Mouse (Mus musculus) MEL (cell line): ENCODE data around the gene Tnp1. TPM values are rescaled to one million over a fixed set of nuclear protein-coding genes. Genes with fewer than 3 reads are reported as not detected.

ENCODE experiments used
- DNase-seq: peaks from one replicate; pipeline ENCODE4 v3.0.0; 2011; ENCODE audit warnings: low read depth, low spot score
- H3K27ac ChIP-seq: 2 replicates; pipeline ENCODE4 v1.5.1; 2012; ENCODE audit warnings: low read depth, mild to moderate bottlenecking, control low read depth, low read length, moderate library complexity; ENCODE audit not compliant: control insufficient read depth
- H3K27me3 ChIP-seq, 2 experiments: fragments of 150-350 bp in 1 of 2; sonication (generic) in 1 of 2; 2 replicates each; pipeline ENCODE4 v1.6.1; 2012; ENCODE audit warnings: low read length in 2 of 2, mild to moderate bottlenecking in 2 of 2, improper control_type of control experiment in 1 of 2, moderate library complexity in 1 of 2; ENCODE audit not compliant: insufficient read depth in 2 of 2, control insufficient read depth in 1 of 2
- H3K36me3 ChIP-seq, 2 experiments: 2 replicates each; pipeline ENCODE4 v1.6.1; 2012 to 2014; ENCODE audit warnings: low read length in 2 of 2, improper control_type of control experiment in 1 of 2, inconsistent platforms in 1 of 2, mild to moderate bottlenecking in 1 of 2; ENCODE audit not compliant: insufficient read depth in 2 of 2, control insufficient read depth in 1 of 2
- H3K4me1 ChIP-seq, 2 experiments: fragments of 150-350 bp in 1 of 2; sonication (generic) in 1 of 2; 2 replicates each; pipeline ENCODE4 v1.6.1; 2012; ENCODE audit warnings: low read length in 2 of 2, improper control_type of control experiment in 1 of 2, mild to moderate bottlenecking in 1 of 2; ENCODE audit not compliant: insufficient read depth in 2 of 2, control insufficient read depth in 1 of 2
- H3K4me3 ChIP-seq, 2 experiments: fragments of 150-350 bp in 1 of 2; sonication (generic) in 1 of 2; 2 replicates each; pipeline ENCODE4 v1.5.1; 2012; ENCODE audit warnings: low read depth in 2 of 2, low read length in 2 of 2, mild to moderate bottlenecking in 2 of 2, moderate library complexity in 2 of 2, control low read depth in 1 of 2, improper control_type of control experiment in 1 of 2; ENCODE audit not compliant: control insufficient read depth in 1 of 2, insufficient read depth in 1 of 2
- H3K79me2 ChIP-seq: 2 replicates; pipeline ENCODE4 v1.6.1; 2012; ENCODE audit warnings: mild to moderate bottlenecking, low read length, moderate library complexity; ENCODE audit not compliant: control insufficient read depth, poor library complexity, insufficient read depth
- H3K9ac ChIP-seq: 2 replicates; pipeline ENCODE4 v1.6.1; 2012; ENCODE audit warnings: low read depth, mild to moderate bottlenecking, control low read depth, low read length, moderate library complexity; ENCODE audit not compliant: control insufficient read depth, poor library complexity, severe bottlenecking
- H3K9me3 ChIP-seq: fragments of 150-350 bp; sonication (generic); replicated peaks from 2 replicates; pipeline ENCODE4 v1.6.1; 2012; ENCODE audit warnings: mild to moderate bottlenecking, low read length, improper control_type of control experiment, moderate library complexity; ENCODE audit not compliant: insufficient read depth
- BHLHE40 ChIP-seq: IDR thresholded peaks from 2 replicates; pipeline ENCODE4 v1.6.1; 2012; ENCODE audit warnings: low read depth, mild to moderate bottlenecking, inconsistent platforms, low read length, improper control_type of control experiment, borderline replicate concordance
- CHD2 ChIP-seq: IDR thresholded peaks from 2 replicates; pipeline ENCODE4 v1.6.1; 2011; ENCODE audit warnings: low read length, improper control_type of control experiment
- CTCF ChIP-seq, 3 experiments: IDR thresholded peaks in 2 of 3; conservative IDR thresholded peaks in 1 of 3; 2 replicates each; pipeline ENCODE4 v1.5.1; 2011 to 2012; ENCODE audit warnings: low read length in 3 of 3, low read depth in 2 of 3, mild to moderate bottlenecking in 2 of 3, improper control_type of control experiment in 1 of 3, inconsistent platforms in 1 of 3, mixed read lengths in 1 of 3, moderate library complexity in 1 of 3; ENCODE audit not compliant: control insufficient read depth in 1 of 3, insufficient read depth in 1 of 3, poor library complexity in 1 of 3, severe bottlenecking in 1 of 3
- E2F4 ChIP-seq: IDR thresholded peaks from 2 replicates; pipeline ENCODE4 v1.6.1; 2011; ENCODE audit warnings: low read depth, low read length, improper control_type of control experiment, borderline replicate concordance
- ETS1 ChIP-seq: IDR thresholded peaks from 2 replicates; pipeline ENCODE4 v1.6.1; 2012; ENCODE audit warnings: low read depth, mild to moderate bottlenecking, inconsistent platforms, low read length, improper control_type of control experiment, moderate library complexity
- GABPA ChIP-seq: IDR thresholded peaks from 2 replicates; pipeline ENCODE4 v1.6.1; 2012; ENCODE audit warnings: low read depth, mild to moderate bottlenecking, inconsistent platforms, low read length, improper control_type of control experiment, moderate library complexity
- HCFC1 ChIP-seq: IDR thresholded peaks from 2 replicates; pipeline ENCODE4 v1.6.1; 2012; ENCODE audit warnings: low read depth, mild to moderate bottlenecking, inconsistent platforms, low read length, improper control_type of control experiment, moderate library complexity
- JUND ChIP-seq: IDR thresholded peaks from 2 replicates; pipeline ENCODE4 v1.6.1; 2011; ENCODE audit warnings: low read depth, mild to moderate bottlenecking, improper control_type of control experiment, low read length
- MAFK ChIP-seq: IDR thresholded peaks from 2 replicates; pipeline ENCODE4 v1.6.1; 2011; ENCODE audit warnings: low read depth, mild to moderate bottlenecking, low read length, improper control_type of control experiment, borderline replicate concordance
- MAZ ChIP-seq: IDR thresholded peaks from 2 replicates; pipeline ENCODE4 v1.6.1; 2012; ENCODE audit warnings: low read depth, mild to moderate bottlenecking, inconsistent platforms, low read length, improper control_type of control experiment
- MEF2A ChIP-seq: IDR thresholded peaks from 2 replicates; pipeline ENCODE4 v1.6.1; 2014; ENCODE audit warnings: low read depth, mild to moderate bottlenecking, inconsistent platforms, low read length, improper control_type of control experiment; ENCODE audit not compliant: poor library complexity, insufficient replicate concordance, severe bottlenecking; ENCODE audit errors: extremely low read depth
- MXI1 ChIP-seq: IDR thresholded peaks from 2 replicates; pipeline ENCODE4 v1.6.1; 2011; ENCODE audit warnings: mild to moderate bottlenecking, low read depth, low read length, improper control_type of control experiment
- MYB ChIP-seq: IDR thresholded peaks from 2 replicates; pipeline ENCODE4 v1.6.1; 2011; ENCODE audit warnings: mild to moderate bottlenecking, low read depth, low read length, improper control_type of control experiment
- NELFE ChIP-seq: IDR thresholded peaks from 2 replicates; pipeline ENCODE4 v1.6.1; 2011; ENCODE audit warnings: low read depth, low read length, improper control_type of control experiment
- POLR2A ChIP-seq, 2 experiments: IDR thresholded peaks; 2 replicates each; pipeline ENCODE4 v1.6.1; 2011 to 2012; ENCODE audit warnings: low read length in 2 of 2, mild to moderate bottlenecking in 2 of 2, control low read depth in 1 of 2, improper control_type of control experiment in 1 of 2, low read depth in 1 of 2, moderate library complexity in 1 of 2; ENCODE audit not compliant: control insufficient read depth in 1 of 2, insufficient read depth in 1 of 2, poor library complexity in 1 of 2
- POLR2AphosphoS2 ChIP-seq: IDR thresholded peaks from 2 replicates; pipeline ENCODE4 v1.6.1; 2011; ENCODE audit warnings: low read length, improper control_type of control experiment
- TBP ChIP-seq: IDR thresholded peaks from 2 replicates; pipeline ENCODE4 v1.8.0; 2011; ENCODE audit warnings: low read depth, low read length, improper control_type of control experiment
- USF1 ChIP-seq: IDR thresholded peaks from 2 replicates; pipeline ENCODE4 v1.6.1; 2014; ENCODE audit warnings: low read depth, mild to moderate bottlenecking, inconsistent platforms, low read length, improper control_type of control experiment, moderate library complexity
- ZKSCAN1 ChIP-seq: IDR thresholded peaks from 2 replicates; pipeline ENCODE4 v1.6.1; 2012; ENCODE audit warnings: low read depth, mild to moderate bottlenecking, inconsistent platforms, low read length, improper control_type of control experiment, moderate library complexity
- ZMIZ1 ChIP-seq: IDR thresholded peaks from 2 replicates; pipeline ENCODE4 v1.6.1; 2012; ENCODE audit warnings: low read depth, mild to moderate bottlenecking, inconsistent platforms, low read length, improper control_type of control experiment, moderate library complexity
- polyA plus RNA-seq, 2 experiments: library from polyadenylated mRNA; stranded (reverse) in 1 of 2; unstranded in 1 of 2; fragments of >175 nt in 1 of 2; fragments of >200 nt in 1 of 2; gene quantifications; 2 replicates each; pipeline versions ENCODE4 v1.2.1 to v1.2.4; 2012; ENCODE audit warnings: low replicate concordance in 2 of 2, low read depth in 1 of 2; ENCODE audit not compliant: insufficient read length in 2 of 2, insufficient read depth in 1 of 2, missing spikeins in 1 of 2
- total RNA-seq: library from RNA; depleted of rRNA; stranded (reverse); fragments of 300-350 nt; gene quantifications from 2 replicates; pipeline ENCODE4 v1.2.3, GENCODE M21; 2012

The Tnp1 gene
- total and polyA plus RNA-seq, 3 experiments: not detected

DNA sequence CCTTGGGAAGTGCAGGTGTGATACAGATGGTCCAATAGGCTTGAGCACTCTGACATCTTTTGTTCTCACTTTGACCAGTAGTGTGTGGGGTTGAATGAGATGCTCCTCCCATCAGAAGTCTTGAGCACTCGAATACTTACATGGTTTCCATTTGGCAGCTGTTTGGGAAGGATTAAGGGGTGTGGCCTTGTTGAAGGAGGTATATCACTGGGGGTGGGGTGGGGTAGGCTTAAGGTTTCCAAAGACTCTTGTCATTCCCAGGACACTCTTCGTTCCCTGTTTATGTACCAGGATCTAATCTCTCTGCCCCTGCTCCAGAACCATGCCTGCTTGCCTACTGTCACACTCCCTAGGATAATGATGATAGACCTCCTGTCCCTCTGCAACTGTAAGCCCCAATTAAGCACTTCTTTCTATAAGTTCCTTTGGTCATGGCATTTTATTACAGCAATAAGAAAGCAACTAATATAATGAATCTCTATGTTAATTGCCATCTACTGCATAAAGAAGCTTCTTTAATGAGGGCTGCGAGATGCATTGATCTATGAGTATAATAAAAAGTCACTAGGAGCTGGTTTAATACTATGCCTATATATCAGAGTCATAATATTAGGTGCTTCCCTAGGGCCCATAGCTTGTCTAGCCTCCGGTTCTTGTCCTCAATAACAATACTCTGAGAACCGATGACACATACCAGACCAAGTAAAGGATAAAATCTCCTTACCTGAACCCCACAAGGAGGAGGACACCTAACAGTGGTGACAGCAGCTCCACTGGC is 20.8 kb downstream of the Tnp1 start:
- no peaks in the 10 kb centered on the region for H3K4me1 ChIP-seq
- H3K4me3 ChIP-seq: no peak overlapping the region
- H3K9me3 ChIP-seq: no peaks in the 10 kb centered on the region
- no peaks in the 10 kb centered on the region for H3K27me3 ChIP-seq
- TF ChIP-seq ETS1 (no peak), BHLHE40 (no peak), GABPA (no peak), CTCF (IDR thresholded peaks at IDR 0.05 in 2 of 3, conservative IDR thresholded peaks at IDR 0.05 in 1 of 3; ENCODE audit: control insufficient read depth in 1 of 3, insufficient read depth in 1 of 3, low read depth in 2 of 3, low read length in 3 of 3, poor library complexity in 1 of 3, severe bottlenecking in 1 of 3) (no peak), E2F4 (no peak), ZKSCAN1 (no peak), MAZ (no peak), HCFC1 (no peak), MYB (no peak), POLR2AphosphoS2 (no peak), TBP (no peak), NELFE (no peak)
- DNase-seq: no peak
- H3K79me2 ChIP-seq: no peaks in the 10 kb centered on the region
- H3K27ac ChIP-seq: no peak overlapping the region
- no peak overlapping the region for H3K9ac ChIP-seq
- H3K36me3 ChIP-seq: no peaks in the 10 kb centered on the region

DNA sequence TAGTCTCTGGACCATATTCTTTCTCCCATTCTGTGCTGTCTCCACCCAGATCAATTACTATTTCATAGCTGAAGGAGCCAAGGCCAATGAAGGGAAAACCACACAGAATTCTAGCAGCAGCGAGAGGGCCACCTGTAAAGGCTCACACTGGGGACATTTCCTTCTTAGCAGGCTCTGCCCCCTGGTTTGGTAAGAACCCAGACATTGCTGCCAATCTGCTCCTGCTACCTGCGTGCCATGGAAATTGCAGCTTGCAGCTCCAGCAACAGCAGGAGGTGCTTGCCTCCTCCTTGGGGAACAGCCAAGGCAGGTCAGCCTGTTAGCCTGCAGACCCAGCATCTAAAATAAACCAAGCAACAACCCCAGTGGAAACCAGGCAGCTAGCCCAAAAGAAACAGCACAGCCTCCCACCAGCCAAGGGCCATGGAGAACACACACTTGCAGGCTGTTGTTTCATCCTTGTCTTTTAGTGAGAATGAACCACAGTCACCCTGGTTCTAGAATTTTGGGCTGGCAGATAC is 22.7 kb downstream of the Tnp1 start:
- H3K4me3 ChIP-seq: no peak overlapping the region
- no peak overlapping the region for H3K9ac ChIP-seq
- no peaks in the 10 kb centered on the region for H3K27me3 ChIP-seq
- H3K4me1 ChIP-seq: no peaks in the 10 kb centered on the region
- H3K27ac ChIP-seq: no peak overlapping the region
- no peaks in the 10 kb centered on the region for H3K9me3 ChIP-seq
- no peaks in the 10 kb centered on the region for H3K36me3 ChIP-seq
- no peak for TF ChIP-seq POLR2AphosphoS2
- TF ChIP-seq CHD2: no peak
- no peak for TF ChIP-seq USF1
- no peak for TF ChIP-seq ZMIZ1
- no peak for TF ChIP-seq MXI1
- no peak for TF ChIP-seq NELFE
- TF ChIP-seq MEF2A: no peak
- no peak for TF ChIP-seq MAFK
- TF ChIP-seq POLR2A (IDR thresholded peaks at IDR 0.05; ENCODE audit: control insufficient read depth in 1 of 2, insufficient read depth in 1 of 2, low read depth in 1 of 2, low read length in 2 of 2, poor library complexity in 1 of 2): no peak
- TF ChIP-seq JUND: no peak
- no peak for TF ChIP-seq E2F4
- TF ChIP-seq MAZ: no peak
- no peaks in the 10 kb centered on the region for H3K79me2 ChIP-seq
- DNase-seq: no peak
